Mouse (Mus musculus): ENCODE measurements around the gene Tmem132d.

DNA sequence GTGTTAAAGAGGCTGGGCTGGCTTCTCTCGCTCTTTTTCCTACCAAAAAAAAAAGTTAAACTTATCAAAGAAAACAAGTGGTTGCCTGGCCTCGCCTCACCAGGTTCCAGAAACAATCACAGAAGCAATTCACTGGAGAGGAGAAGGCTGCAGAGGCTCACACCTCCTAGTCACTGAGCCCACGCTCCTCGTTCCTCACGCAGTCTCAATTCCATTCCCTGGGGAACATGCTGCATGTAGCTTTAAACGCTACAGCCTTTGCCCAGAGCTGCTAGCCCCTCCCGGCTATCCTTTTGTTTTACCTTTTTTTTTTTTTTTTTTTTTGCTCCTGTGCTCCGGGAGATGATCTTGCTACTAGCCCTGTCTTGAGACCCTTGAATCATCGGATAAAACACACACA, 31.6 kb upstream of the Tmem132d start:
- TF ChIP-seq FLI1 (IDR thresholded peaks at IDR 0.05; ENCODE audit: low read length) (no peak), GATA1 (IDR thresholded peaks at IDR 0.05; ENCODE audit: borderline replicate concordance, low read length) (no peak)

All from megakaryocyte, embryonic 14.5 days (primary cell).